Mouse (Mus musculus) heart, postnatal 36 days (tissue): ENCODE data around the gene Myom3. TPM values are rescaled to one million over a fixed set of nuclear protein-coding genes. Genes with fewer than 3 reads are reported as not detected.

Experiments used
- DNase-seq, 2 experiments: peaks; one replicate each; pipeline ENCODE4 v3.0.0; 2021 to 2022
- intact Hi-C: fragments of 180-260 bp; cut with DNase I; formaldehyde crosslinking; loops from one replicate; pipeline ENCODE4 v1.15.1; 2025
- total RNA-seq, 2 experiments: library from RNA; stranded (reverse); gene quantifications; 2 replicates each; pipeline ENCODE4 v1.2.3; 2021

The Myom3 gene
- total RNA-seq, 2 experiments from 2014 or later: 0.86 to 0.95 TPM

DNA sequence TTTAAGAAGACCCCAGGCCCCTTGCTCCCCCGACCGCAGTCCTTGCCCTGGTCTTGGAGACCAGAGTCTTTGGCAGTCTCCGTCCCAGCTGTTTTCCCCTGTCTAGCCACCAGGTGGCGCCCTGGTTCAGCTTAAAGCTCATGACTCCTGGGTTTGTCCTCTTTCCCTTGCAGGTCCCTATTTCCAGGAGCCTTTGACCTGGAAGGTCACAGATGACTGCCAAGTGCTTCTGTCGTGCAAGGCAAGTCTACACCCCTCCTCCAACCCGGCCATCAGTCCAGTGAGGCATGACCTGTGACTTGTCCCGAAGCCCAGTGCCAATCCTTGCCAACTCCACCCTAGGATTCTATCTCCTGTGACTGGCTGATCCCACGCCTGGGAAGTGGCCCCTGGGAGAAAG is 42.0 kb downstream of the Myom3 start:
- intact Hi-C loops: loop anchor here (1.0 to 10.0 kb wide), 4 partner anchors 36 to 253 kb away; partner anchors contain the start of genes Fuca1 and Rpl11
- peak; percentile 93 to 96 for DNase-seq

DNA sequence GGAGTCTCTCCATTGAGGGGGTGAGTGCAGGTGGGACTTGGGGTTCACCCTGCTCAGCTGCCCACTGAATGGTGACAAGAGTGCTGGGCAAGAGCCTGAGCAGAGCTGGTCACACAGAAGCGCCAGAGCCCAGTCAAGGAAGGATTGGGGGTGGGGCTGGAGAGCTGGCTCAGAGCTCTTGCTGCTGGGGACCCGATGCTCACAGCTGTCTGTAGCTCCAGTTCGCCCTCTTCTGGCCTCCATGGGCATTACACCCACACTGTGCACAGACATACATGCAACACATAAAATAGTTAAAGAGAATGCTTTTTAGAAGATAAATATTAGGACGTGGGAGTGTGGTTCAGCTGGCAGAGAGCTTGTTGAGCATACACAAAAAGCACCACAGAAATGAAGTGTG is 43.8 kb downstream of the Myom3 start:
- intact Hi-C loops: loop anchor here (5.0 to 10.0 kb wide), 3 partner anchors 34 to 252 kb away; partner anchors contain the start of genes Fuca1 and Rpl11
- no peak for DNase-seq

DNA sequence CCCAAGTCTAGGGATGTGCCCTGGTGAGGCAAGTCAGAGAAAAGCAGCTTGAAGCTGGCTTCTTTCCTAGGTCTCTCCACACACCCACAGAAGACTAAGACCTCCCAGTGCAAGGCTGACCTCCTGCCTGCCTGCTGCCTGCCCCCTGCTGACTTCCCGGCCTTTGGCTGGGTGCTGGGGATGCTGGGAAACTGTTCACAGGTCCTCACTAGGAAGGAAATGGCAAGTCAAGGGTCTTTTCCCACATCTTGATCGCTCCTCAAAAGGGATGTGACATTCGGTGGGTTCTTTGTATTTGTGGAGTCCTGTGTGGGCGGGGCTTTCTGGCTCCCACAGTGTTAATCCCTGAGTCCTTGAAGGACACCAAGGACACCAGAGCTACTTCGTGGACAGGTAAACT is 44.7 kb downstream of the Myom3 start:
- no peak for DNase-seq
- intact Hi-C loops: loop anchor here (5.0 to 10.0 kb wide), 3 partner anchors 33 to 251 kb away; partner anchors contain the start of genes Fuca1 and Rpl11

DNA sequence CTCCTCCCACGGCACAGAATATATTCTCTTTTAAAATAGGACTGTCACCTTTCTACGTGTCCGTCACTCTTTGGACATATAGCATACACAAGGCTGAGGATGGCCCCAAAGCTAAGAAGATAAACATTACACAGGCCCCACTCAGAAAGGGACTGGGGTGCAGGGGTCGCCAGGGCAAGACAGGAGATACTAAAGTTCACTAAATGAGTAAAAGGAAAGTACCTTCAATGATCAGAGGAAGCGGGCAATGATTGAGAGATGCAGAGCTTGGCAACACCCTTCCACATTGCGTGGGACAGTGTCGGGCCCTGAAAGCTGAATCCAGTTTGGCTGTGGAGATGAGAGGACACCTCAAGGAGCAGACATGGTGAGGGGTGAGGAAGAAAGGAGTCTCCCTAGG is 55.4 kb downstream of the Myom3 start:
- intact Hi-C loops: no loop called here
- DNase-seq: no peak

DNA sequence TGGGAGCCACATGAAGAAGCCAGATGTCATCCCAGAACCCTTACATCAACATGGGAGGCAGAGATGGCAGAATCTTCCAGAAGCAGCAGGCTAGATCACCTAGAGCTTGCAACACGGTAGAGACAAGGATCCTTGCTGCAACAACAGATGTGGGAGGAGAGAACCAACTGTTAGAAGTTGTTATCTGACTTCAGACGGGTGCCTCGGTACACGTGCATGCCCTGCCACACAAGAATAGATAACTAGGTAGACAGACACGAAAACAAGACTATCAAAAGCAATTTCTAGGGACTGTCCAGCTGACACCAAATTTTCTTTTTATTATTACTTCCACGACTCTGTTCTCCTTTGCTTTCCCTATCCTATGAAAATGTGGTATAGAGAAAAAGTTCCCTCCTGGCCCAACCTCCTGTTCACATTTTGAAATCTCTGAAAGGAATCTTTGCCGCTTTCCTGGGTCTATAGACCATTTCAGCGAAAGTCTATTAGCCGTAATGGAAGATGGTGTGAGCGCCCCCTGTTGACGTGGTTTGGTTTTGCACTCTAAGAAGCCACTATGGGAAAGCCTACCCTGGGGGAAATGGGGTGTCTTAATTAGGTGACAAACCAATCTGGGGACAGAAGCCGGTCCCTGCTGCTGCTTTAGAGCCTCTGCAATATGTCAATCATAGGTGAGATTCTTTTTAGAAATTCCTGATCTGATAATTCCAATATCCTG is 57.5 kb downstream of the Myom3 start:
- intact Hi-C loops: no loop called here
- DNase-seq: peak in 1 of 2 experiments; percentile 73

DNA sequence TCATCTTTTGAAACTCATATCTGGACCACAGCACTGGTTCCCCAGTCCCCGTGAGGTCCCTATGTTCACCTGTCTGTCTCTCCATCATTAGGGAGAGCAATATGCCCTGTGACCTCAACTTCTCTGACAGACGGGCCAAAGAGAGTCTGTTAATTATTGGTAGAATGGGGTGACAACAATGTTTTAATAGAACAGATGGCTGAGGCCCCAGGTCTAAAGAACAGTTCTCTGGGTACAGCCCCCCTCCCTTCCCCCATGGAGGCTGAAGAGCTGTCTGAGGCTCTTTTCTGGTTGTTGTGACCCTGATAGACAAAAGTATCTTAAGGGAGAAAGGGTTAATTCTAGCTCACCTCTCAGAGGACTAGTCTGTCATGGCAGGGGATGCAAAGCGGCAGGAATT is 58.9 kb downstream of the Myom3 start:
- intact Hi-C loops: no loop called here
- no peak for DNase-seq

DNA sequence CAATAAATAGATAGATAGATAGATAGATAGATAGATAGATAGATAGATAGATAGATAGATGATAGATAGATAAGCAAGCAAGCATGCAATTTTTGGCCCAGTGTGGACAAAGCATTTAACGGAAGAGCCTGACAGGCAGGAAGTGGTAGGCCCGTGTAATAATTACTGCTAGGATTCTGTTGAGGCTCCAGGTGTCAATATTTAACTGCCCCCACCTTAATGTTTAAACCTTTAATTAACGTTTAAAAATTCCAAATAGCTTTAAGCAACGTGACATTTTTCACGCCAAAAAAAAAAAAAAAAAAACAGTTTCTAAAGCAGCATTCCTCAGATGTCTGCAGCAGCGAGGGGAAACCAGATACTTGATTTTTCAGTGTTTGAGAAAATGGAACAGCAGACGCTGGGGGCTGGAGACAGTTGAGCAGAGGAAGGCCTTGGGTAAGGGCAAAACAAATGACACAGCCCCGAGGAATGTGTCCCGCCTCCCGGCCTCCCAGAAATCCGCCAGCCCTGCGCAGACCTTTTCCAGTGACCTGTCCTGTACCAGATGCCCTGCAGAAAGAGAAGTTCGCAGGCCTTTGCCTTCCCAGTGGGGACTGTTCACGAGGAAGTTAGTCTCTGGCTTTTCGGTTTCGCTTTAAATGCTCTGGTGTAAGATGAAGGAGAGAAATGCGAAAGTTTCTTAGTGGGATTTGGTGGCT is 60.5 kb downstream of the Myom3 start:
- intact Hi-C loops: loop anchor here (5.0 kb wide), 1 partner anchor 57 kb away; no protein-coding TSS in a partner anchor
- peak; percentile 49 for DNase-seq

DNA sequence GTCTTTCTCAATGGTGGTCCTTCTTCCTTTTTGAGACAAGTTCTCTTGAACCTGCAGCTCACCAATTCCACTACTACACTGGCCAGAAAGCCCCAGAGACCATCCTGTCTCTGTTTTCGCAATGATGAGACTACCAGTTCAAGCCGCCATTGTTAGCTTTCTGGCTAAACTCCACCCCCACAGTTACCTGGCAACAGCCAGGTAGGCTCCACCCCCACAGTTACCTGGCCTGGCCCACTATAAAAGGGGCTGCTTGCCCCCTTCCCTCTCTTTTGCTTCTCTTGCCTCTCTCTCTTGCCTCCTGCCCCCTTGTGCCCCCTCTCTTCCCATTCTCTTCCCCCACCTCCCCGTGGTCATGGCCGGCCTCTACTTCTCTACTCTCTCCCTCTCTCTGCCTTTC is 62.3 kb downstream of the Myom3 start:
- intact Hi-C loops: loop anchor here (5.0 kb wide), 1 partner anchor 56 kb away; no protein-coding TSS in a partner anchor
- no peak for DNase-seq

DNA sequence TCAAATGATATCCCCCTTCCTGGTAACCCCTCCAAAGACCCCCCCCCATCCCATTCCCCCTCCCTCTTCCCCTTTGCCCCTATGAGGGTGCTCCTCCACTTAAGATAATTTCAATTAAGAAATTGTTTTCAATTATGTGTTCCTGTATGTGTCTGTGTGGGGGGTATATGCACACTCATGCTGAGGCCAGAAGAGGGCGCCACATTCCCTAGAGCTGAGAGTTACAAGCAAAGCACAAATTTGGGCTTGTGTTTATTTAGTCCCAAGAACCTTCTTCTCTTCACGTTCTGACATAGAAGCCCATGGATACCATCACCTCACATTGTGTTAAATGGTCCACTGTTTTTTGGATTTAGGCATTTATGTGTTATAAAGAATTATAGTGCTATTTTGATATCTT is 63.8 kb downstream of the Myom3 start:
- DNase-seq: no peak
- intact Hi-C loops: loop anchor here (5.0 kb wide), 1 partner anchor 54 kb away; no protein-coding TSS in a partner anchor

DNA sequence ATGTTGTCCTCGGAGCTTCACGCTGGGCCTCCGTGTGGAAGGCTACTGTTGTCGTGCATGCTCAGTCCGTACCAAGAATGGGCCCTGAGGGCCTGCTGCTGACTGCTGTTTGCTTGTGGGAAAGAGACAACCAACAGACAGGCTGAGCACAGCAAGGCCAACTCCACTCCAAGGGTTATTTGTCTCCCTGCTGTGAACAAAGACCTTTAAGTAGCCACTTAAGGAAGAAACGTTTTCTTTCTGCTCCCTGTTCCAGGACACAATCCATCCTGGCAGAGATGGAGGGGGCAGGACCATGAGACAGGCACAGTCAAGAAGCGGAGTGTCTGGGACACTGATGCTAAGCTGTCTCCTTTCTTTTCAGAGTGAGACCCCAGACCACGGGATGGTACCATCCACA is 64.7 kb downstream of the Myom3 start:
- intact Hi-C loops: loop anchor here (5.0 kb wide), 1 partner anchor 53 kb away; no protein-coding TSS in a partner anchor
- no peak for DNase-seq

DNA sequence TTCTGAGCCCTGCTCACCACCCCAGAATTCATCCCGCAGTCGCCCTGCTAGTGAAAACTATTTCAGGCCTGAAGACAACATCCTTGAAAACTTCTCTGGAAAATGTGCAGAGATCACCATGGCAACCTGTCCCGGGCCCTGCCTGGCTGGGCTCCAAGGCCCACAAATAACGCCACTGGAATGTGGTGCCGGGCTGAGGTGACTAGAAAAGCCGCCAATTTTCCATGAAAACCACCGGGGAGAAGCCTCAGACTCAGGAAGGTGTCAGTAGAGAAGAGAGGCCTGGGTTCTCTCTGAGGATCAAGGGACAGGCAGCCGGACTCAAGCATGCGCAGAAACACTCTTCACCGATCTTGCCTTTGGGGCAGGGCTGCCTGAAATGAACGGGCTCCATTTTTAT is 69.0 kb downstream of the Myom3 start:
- DNase-seq: peak; percentile 72 to 75
- intact Hi-C loops: loop anchor here (2.0 kb wide), 1 partner anchor 26 kb away; the partner anchor contains the start of gene Srsf10

DNA sequence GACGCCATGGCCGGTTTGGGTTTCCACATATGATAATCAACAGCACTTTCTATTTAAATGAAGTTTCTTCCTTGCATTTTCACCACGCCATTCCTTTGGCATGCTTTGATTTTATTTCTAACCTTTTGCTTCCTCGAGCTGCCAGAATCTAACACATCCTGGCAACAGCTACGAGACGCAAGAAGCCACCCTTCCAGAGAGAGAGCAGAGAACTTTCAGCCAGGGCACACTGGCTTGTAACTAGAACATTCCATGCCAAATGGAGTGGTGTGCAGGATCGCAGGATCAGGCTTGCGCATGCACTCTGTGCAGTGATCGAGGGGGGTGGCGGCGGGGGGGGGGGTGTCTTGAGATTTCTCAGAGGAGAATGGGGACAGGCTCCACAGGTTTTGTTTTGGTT is 72.6 kb downstream of the Myom3 start:
- DNase-seq: peak in 1 of 2 experiments; percentile 36
- intact Hi-C loops: no loop called here

DNA sequence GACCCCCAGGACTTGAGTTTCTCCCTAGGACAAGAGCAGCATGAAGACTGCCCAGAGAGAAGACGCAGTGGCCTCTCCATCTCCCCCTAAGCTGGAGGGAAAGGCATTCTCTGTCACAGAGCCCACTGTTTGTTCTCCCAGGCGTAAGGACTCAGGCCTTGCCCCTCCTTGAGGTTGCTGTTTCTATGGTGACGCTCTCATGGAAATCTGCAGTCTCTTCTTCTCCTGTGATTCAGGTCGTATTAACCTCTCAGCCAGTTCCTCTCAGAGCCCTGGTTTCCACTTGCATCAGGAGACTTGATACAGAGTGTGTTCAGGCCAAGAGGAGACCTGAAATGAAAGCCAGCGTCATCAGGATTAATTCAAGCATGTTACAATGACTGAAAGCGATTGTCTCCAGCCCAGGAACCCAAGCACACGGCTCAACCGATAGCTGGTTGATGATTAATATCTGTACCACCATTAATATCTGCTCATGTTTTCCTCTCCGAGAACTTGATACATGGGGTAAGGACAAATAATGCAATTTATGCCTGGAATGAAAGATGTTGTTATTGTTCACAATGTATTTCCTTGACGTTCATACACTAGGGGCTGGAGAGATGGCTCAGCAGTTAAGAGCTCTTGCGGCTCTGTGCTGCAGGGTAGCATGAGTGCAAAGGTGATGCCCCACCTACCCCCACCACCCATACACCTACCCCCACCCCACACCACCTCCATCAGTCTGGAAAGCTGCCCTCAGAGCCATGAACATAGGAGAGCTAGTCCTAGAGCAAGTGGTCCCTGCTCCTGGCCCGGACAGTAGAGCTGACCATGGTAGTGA is 74.0 kb downstream of the Myom3 start:
- intact Hi-C loops: no loop called here
- DNase-seq: no peak

DNA sequence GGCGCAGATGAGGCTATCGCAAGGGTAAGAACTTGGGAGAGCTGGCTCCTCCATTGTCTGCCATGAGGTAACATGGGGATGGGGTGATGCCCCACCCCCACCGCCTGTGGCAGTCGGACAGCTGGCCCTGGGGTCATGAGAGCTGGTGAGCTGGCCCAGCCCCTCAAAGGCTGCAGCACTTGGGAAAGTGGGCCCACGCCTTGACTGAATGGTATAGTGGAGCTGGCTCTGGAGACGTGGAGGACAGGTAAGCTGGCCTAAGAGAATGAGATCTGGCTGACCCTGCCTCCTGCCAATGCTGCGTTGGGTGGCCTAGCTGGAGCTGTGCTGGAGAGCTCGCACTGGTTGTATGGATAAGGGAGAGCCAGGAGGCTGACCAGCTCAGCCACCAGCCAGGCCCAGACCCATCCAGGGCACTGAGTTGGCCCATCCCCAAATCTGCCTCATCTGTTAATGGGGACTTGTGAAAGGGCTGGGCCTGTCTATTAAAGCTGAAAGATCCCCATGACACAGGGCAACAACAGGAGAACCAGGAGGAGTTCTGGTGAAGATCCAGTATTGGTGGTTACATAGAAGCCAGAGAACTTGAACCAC is 74.7 kb downstream of the Myom3 start:
- intact Hi-C loops: no loop called here
- DNase-seq: no peak

DNA sequence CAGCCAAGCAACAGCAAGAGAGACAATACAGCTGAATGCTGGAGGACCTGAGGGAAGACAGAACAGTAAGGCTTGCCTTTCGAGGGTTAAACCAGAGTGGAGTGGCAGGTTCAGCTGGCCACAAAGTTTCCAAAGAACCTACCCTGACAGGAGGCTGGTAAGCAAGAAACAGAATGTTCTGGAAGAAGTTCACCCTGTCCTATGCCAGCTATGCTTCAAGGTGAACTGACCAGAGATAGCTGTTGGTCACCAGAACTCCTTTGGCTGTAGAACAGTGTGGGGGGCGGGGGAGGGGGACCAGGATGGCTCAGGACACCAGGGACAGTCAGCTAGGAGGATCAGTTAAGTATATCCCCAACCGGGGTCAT is 79.4 kb downstream of the Myom3 start:
- intact Hi-C loops: loop anchor here (5.0 kb wide), 1 partner anchor 37 kb away; no protein-coding TSS in a partner anchor
- DNase-seq: peak in 1 of 2 experiments; percentile 29

DNA sequence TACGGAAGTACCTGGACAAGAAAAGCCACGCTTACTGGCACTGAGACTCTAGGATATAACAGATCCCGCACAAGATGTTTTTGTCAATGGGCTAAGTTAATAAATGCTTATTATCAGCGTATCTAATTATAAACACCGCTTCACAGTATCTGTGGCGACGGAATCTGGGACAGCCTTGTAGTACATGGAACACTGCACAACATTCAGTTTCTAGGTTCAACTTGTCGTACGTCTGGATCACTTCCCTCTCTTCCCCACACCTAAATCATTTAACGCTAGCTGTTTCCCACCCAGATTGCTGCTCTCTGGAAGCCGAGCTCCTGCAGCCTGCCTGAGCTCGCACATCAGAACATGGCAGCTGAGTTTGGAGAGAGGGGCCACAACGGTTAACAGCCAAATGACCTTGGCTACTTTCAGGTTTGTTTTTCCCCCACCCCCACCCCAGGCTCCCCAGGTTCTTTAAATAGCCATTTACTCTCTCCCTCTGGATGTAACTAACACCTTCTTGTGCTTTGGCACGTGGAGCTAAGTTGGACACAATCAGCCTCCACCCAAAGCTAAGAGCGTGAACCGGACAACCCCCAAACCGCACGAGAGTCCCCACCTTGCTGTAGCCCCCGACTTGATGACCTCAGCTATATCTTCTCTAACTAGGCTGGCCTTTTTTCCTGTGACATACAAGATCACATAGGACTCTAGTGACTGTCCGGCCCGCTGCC is 79.9 kb downstream of the Myom3 start:
- intact Hi-C loops: loop anchor here (5.0 kb wide), 1 partner anchor 37 kb away; no protein-coding TSS in a partner anchor
- peak in 1 of 2 experiments; percentile 53 for DNase-seq

DNA sequence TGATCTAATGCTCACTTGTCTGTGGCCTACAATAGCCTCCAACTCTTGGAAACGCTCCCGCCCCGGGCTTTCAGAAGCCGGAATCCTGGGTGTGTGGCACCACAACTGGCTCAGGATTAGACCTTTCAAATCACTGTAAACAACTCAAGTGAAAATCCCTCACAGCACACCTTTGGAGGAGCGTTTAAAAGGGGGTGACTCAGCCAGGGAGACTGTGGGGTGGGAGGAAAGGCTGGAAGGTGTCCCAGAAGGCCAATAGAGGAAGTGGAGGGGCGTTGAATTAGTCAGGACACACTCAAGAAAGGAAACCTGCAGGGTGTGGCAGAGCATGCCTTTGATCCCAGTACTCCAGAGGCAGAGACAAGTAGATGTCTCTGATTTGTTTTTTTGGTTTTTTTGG is 84.9 kb downstream of the Myom3 start:
- no peak for DNase-seq
- intact Hi-C loops: no loop called here

DNA sequence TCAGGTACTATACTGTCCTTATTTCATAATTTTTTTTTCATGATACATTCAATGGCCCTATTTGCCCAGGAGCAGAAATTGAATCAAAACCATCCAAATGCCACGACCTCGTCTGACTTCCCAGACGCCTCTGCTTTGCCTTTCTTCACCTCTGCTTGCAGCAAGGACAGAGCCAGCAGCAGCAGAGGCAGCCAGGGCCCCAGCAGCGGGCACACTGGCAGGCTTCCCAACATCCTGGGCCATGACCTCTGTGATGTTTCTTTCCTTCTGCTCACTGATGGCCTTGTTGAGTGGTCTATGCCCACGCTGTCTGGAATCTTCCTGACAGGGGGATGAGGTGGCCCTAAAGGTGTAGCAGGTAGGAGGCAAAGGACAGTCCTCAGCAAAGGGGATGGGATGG is 88.1 kb downstream of the Myom3 start:
- peak in 1 of 2 experiments; percentile 41 for DNase-seq
- intact Hi-C loops: no loop called here

DNA sequence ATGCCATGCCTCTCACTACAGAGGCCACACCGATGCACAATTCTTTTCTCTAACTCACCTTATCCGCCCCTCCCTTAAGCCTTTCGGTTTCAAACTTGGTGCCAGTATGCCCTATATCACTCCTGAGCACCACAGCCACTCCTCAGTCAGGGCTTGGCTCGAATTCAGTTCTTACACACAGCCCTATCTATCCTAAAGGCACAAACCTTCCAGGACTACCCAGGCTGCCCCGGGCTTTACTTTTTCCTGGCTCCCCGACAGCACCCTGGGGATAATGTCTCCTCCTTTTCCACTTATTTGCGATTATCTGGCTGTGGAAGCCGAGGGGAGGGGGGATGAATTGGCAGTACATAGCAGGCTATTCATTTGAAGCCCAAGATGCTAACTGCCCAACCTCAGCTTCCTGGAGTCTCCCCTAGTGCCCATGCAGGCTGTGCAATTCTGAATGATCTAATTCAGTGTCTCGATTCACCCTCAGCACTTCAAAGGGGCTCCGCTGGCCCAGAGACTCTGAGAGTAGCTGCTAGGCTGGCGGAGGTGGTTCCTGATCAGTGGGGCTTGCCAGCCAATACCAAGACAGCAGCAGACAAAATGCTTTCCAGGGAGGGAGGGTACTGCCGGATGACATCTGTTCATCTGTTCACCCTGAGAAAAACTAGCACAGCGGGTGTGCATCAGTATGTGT is 91.0 kb downstream of the Myom3 start:
- DNase-seq: no peak
- intact Hi-C loops: no loop called here
